10 mouse cellular contexts compared by ENCODE assay signal in genomic region chr11:97603891-97604290, GRCm38 (mm10). TPM values are rescaled to one million over a fixed set of nuclear protein-coding genes. Genes with fewer than 3 reads are reported as not detected.
DNase-seq lines count a peak whose midpoint lies in the region; ATAC-seq lines count a peak whose summit lies in the region.
"Had no signal": no experiment of that assay in that cellular context is flagged by ENCODE, and none has a peak within 500 bp of the region (broad histone marks: within the 10 kb centered on the region; RNA-seq: fewer than 3 reads in every experiment).

No protein-coding gene starts in this region.

- peak; percentile 71 to 82 for ATAC-seq in hematopoietic stem cell, adult 5-6 weeks (replicated peaks in 1 of 2; ENCODE audit: insufficient read depth in 1 of 2, low FRiP score in 2 of 2, low TSS enrichment in 1 of 2, low read depth in 1 of 2, poor library complexity in 2 of 2, severe bottlenecking in 2 of 2)
- no peak for ATAC-seq in cerebellum, adult (ENCODE audit: insufficient number of reproducible peaks, low FRiP score, low TSS enrichment)
- ATAC-seq: liver, embryonic 12.5 days had no signal

- DNase-seq in kidney, adult 18-20 months, result peak; percentile 43
- DNase-seq in kidney, adult 11 months, result no peak
- DNase-seq in MEL-GATA-1-ER (ENCODE audit: extremely low read depth, low read depth), result peak; percentile 36
- DNase-seq in lung, postnatal 4 days, result peak; percentile 76 to 83
- no peak for DNase-seq in left cerebral cortex, postnatal 25 days (ENCODE audit: low spot score in 2 of 2)
- no peak for DNase-seq in thymus, postnatal 25 days
- DNase-seq: layer of hippocampus, postnatal 36 days had no signal

- intact Hi-C loops in left cerebral cortex, postnatal 25 days (cut with DNase I), result no loop called here

RNA-seq across cellular contexts. Expression of gene Epop, which starts 25.6 kb away (rescaled TPM):
- total RNA-seq in hematopoietic stem cell, adult 5-6 weeks (2017), result 2.1 and 2.2 TPM in 2 replicates
- total RNA-seq in left cerebral cortex, postnatal 25 days (2021), result 10 to 100 TPM; 77.4 to 92.2 TPM

RNA-seq across cellular contexts. Expression of gene Srcin1, which starts 27.9 kb away (rescaled TPM):
- not detected in 2 replicates for total RNA-seq in hematopoietic stem cell, adult 5-6 weeks (2017)
- total RNA-seq in left cerebral cortex, postnatal 25 days (2021), result 100 to 1,000 TPM; 323 to 339 TPM

RNA-seq across cellular contexts. Expression of gene Mllt6, which starts 59.3 kb away (rescaled TPM):
- 16.5 and 19.5 TPM in 2 replicates for total RNA-seq in hematopoietic stem cell, adult 5-6 weeks (2017)
- 100 to 1,000 TPM; 105 to 121 TPM for total RNA-seq in left cerebral cortex, postnatal 25 days (2021)

Comparison
In these comparisons a context has a peak if more than half of its experiments do, and no peak if none do; other contexts are left out.
1. DNase-seq: peak in kidney, adult 18-20 months (single experiment), MEL-GATA-1-ER (single experiment) and lung, postnatal 4 days (2 of 2); none in kidney, adult 11 months (single experiment), left cerebral cortex, postnatal 25 days (0 of 2) and thymus, postnatal 25 days (single experiment).
2. RNA of gene Epop, which starts 25.6 kb away (total RNA-seq): 77.4 to 92.2 TPM in left cerebral cortex, postnatal 25 days; 2.1 to 2.2 TPM in hematopoietic stem cell, adult 5-6 weeks; every median in the first group is over 10 times any median in the second.
3. RNA of gene Srcin1, which starts 27.9 kb away (total RNA-seq): 323 to 339 TPM in left cerebral cortex, postnatal 25 days; not detected in hematopoietic stem cell, adult 5-6 weeks; every median in the first group is over 100 times any median in the second.